Mouse (Mus musculus) cortical plate, adult 2 months (tissue): ENCODE results near the gene Cnpy4.

Experiments
- CTCF ChIP-seq: fragments of 200-500 bp; IDR thresholded peaks from 2 replicates; pipeline ENCODE4 v1.5.1; 2011; ENCODE audit warnings: mild to moderate bottlenecking, control low read depth, low read length; ENCODE audit not compliant: insufficient read depth; ENCODE audit errors: extremely low read depth
- POLR2A ChIP-seq: fragments of 200-500 bp; IDR thresholded peaks from 2 replicates; pipeline ENCODE4 v1.6.1; 2011; ENCODE audit warnings: mild to moderate bottlenecking, low read length, control low read depth; ENCODE audit not compliant: insufficient read depth; ENCODE audit errors: extremely low read depth

- TF ChIP-seq CTCF (no peak), POLR2A (no peak)
Measured at GRCm38 (mm10) chr5:138173217-138173616, 14.1 kb upstream of the Cnpy4 start.
